Mouse (Mus musculus) thymus, adult 18-20 months (tissue): Measurements from ENCODE around the gene Odaph.
"Not testable (repeated sequence)": the region's sequence is repeated elsewhere in the genome, so short reads cannot be mapped to it uniquely, and the experiment has no call there.

ENCODE experiments used
- DNase-seq, 2 experiments: peaks; one replicate each; pipeline ENCODE4 v3.0.0; 2022; ENCODE audit warnings: mixed read lengths in 2 of 2

Odaph gene

DNA sequence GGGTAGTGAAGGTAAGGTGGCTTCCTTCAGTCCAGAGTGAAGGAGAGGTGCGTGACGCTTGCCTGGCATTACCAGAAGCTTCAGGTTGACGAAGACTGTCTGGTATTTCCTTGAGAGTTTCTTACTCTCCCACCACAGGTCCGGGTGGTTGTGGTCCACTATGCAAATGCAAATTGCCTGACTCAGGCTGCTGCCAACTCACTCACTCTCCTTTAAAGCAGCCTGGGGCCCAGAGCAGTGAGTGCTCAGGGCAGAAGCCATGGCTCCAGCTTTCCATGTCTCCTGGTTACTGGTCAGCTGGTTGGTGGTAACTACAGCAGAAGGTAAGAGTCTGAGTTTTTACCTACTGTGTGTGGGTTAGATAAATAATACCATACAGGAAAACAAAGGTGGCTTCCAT is at the start of gene Odaph:
Odaph (plus strand) TSS at position 240 of the 400 bp plus-strand sequence.
- no peak for DNase-seq

GRCm38 (mm10) chr5:91945609-91946008 is 41.7 kb upstream of the Odaph start:
- not testable (repeated sequence) for DNase-seq

- DNase-seq: no peak
These were observed 40.3 kb upstream of the Odaph start for GRCm38 (mm10) chr5:91947008-91947407.

- DNase-seq: no peak
These were observed 37.8 kb upstream of the Odaph start for GRCm38 (mm10) chr5:91949441-91949840.

DNA sequence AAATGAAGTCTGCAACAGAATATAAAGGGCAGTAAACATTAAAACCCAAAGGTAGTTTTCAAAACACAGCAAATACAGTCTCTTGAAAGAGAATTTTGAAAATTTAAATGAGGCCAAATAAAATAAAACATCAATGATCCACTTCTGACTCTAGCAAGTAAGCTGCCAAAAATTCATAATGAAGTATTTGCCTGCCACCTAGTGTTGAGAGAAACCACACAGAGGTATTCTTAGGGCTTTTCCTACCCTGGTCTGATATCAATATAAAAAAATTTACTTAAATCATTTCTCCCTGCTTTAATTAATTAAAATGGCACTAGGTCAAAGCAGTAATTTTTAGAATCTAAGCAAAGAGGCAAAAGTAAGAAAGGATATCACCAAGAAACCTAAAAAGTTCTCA is 35.9 kb upstream of the Odaph start:
- no peak for DNase-seq

GRCm38 (mm10) chr5:91956991-91957760 is 30.1 kb upstream of the Odaph start:
- no peak for DNase-seq

GRCm38 (mm10) chr5:91959096-91959495 is 28.2 kb upstream of the Odaph start:
- no peak for DNase-seq

GRCm38 (mm10) chr5:91959986-91960385 is 27.3 kb upstream of the Odaph start:
- no peak for DNase-seq

GRCm38 (mm10) chr5:91960606-91961254 is 26.5 kb upstream of the Odaph start:
- DNase-seq: no peak

DNA sequence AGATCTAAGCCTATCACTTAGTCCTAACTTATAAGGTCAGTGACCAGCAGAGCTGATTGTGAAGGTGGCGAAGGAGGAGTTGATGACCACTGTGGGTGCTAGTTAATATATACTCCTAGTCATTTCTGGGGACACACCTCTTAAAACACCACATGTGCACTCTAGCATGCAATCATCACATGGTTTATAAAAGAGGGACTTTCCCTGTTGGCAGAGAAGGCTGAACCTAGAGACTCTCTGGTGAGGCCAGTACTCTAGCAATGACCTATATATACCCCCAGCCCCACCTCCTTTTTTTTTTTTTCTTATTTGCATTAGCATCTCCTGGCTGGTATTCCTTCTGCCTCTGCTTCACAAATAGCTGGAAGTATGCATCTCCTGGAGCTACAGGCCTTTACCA is 25.9 kb upstream of the Odaph start:
- DNase-seq: no peak

- no peak for DNase-seq
These were observed 25.0 kb upstream of the Odaph start for GRCm38 (mm10) chr5:91962259-91962638.

- peak; percentile 90 to 95 for DNase-seq
These were observed 24.4 kb upstream of the Odaph start, which contains the start of gene Rchy1 for GRCm38 (mm10) chr5:91962639-91963440. TSS of gene Rchy1 (minus strand) at chr5:91963068.

- DNase-seq: no peak
These were observed 15.2 kb upstream of the Odaph start for GRCm38 (mm10) chr5:91972046-91972445.

- DNase-seq: no peak
These were observed 13.3 kb upstream of the Odaph start for GRCm38 (mm10) chr5:91974002-91974401.

DNA sequence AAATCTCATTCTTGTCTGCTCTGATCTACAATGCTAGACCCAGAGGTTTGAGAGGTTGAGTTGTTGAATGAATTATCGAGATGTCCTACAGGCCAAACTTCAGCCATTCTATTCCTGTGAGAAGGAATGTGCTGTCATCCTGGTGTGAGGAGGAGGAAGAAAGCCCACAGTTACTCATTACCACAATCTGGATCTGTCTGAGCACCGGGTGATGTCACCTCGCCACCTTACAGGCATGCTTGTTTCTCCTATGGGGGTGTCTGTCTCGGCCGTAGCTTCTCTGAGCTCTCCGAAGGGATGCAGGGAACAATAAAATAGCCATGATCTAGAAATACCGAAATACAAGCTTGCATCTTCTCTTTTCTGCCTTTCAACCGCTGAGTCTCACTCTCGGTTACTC is 11.5 kb upstream of the Odaph start:
- no peak for DNase-seq

- DNase-seq: no peak
These were observed 10.5 kb upstream of the Odaph start for GRCm38 (mm10) chr5:91976566-91977396.

DNA sequence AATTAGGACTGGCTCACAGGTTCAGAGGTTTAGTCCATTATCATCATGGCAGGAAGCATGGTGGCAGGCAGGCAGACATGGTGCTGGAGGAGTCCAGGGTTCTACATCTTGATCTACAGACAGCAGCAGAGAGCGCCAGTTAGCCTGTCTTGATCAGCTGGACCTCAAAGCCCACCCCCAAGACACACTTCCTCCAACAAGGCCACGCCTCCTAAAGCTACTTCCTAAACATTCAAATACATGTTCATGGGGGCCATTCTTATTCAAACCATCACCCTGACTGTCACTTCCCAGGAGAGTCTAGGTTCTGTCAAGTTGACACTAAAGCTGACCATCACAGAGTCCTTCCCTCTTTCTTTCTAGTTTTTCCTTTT is 9.9 kb upstream of the Odaph start:
- DNase-seq: no peak

- no peak for DNase-seq
These were observed 6.0 kb upstream of the Odaph start for GRCm38 (mm10) chr5:91981176-91981840.

- DNase-seq: no peak
These were observed 3.8 kb upstream of the Odaph start for GRCm38 (mm10) chr5:91983490-91983889.

DNA sequence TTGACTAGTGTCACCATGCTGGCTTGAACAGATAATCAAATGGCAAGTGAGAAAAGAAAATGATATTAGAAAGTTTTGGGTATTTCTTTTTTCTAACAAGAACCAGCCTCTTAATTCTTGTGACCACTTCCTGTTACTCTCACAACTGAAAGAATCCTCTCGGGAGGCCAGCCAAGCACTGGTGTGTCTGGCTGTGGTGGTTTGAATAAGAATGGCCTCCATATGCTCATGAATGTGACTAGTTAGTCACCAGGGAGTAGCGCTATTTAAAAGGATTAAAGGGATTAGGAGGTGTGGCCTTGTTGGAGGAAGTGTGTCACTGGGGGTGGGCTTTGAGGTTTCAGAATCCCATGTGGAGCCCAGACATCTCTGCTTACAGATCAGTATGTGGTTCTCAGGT is 1.6 kb upstream of the Odaph start:
- DNase-seq: no peak

- DNase-seq: no peak
These were observed 524 bp downstream of the Odaph start for GRCm38 (mm10) chr5:91987799-91988198.

GRCm38 (mm10) chr5:91989261-91989660 is 2.0 kb downstream of the Odaph start:
- DNase-seq: no peak
